Mouse (Mus musculus): ENCODE results near the gene Ttbk1. TPM values are rescaled to one million over a fixed set of nuclear protein-coding genes. Genes with fewer than 3 reads are reported as not detected.

Gene Ttbk1
- polyA plus RNA-seq, 1 experiment from 2014 or later = 0.18 TPM

- no peak overlapping the region for H3K9ac ChIP-seq
- 87% methylated on average over 5 of the region's 5 CpGs for WGBS
- H3K9me3 ChIP-seq = no peaks in the 10 kb centered on the region
- H3K4me3 ChIP-seq = no peak overlapping the region
- H3K4me2 ChIP-seq (replicated peaks) = no peak overlapping the region
- peaks cover 60% of the 10 kb centered on the region for H3K27me3 ChIP-seq
- H3K27ac ChIP-seq = no peak overlapping the region
- H3K4me1 ChIP-seq = peaks cover 13% of the 10 kb centered on the region
- H3K36me3 ChIP-seq = no peaks in the 10 kb centered on the region
- ATAC-seq (ENCODE audit: low FRiP score, low read depth) = no peak
Observed at GRCm38 (mm10) chr17:46462226-46462625, 25.2 kb downstream of the Ttbk1 start.

DNA sequence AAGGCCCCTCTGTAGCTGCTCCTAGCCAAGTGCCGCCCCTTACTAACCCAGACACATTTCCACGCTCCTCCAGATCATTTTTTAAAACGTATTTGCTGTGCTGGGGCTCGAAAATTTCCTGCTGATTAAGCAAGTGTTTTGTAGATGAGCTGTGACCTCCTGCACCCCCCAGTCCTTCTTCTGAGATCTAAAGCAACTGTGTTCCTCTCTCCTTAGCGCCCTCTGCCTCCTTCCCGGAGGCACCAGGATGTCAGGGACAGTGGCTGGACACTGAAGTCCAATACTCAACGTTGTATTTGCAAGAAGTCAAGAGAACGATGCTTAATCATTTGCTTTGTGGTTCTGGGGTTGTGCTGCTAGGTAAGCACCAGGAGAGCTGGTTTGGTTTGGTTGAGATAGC is 26.1 kb downstream of the Ttbk1 start:
- peak overlapping the region; percentile 37 for H3K4me3 ChIP-seq
- peak overlapping the region; percentile 64 for H3K4me2 ChIP-seq (replicated peaks)
- no peaks in the 10 kb centered on the region for H3K9me3 ChIP-seq
- peak overlapping the region; percentile 65; the same call in 1 of the 2 replicates for H3K9ac ChIP-seq
- no peak overlapping the region for H3K27ac ChIP-seq
- ATAC-seq (ENCODE audit: low FRiP score, low read depth) = no peak
- no peaks in the 10 kb centered on the region for H3K36me3 ChIP-seq
- peaks cover 69% of the 10 kb centered on the region for H3K27me3 ChIP-seq
- peaks cover 13% of the 10 kb centered on the region for H3K4me1 ChIP-seq
- WGBS = 14% methylated on average over 8 of the region's 8 CpGs

DNA sequence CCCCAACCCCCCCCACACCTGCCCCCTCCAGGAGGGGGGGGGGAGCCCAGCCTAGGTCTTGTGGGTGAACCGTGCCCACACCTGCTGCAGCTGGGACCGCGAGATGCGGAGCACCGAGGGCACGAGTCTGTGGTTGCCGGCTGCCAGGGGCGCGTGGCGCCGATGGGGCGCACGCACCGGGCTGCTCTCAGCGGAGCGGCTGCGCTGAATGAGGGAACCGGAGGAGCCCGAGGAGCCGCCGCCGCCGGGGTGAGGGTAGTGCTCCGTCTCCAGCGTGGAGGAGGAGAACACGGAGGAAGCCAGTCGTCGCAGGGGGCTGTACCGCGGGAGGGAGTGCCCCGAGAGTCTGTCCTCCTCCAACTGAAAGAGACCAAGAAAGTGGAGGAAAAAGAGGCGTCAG is 26.8 kb downstream of the Ttbk1 start:
- Histone ChIP-seq H3K9ac (peak overlapping the region; percentile 65), H3K9me3 (no peaks in the 10 kb centered on the region), H3K4me1 (peaks cover 16% of the 10 kb centered on the region), H3K4me2 (replicated peaks) (peak overlapping the region; percentile 64), H3K27me3 (peaks cover 75% of the 10 kb centered on the region), H3K27ac (no peak overlapping the region), H3K4me3 (peak overlapping the region; percentile 37), H3K36me3 (no peaks in the 10 kb centered on the region)
- ATAC-seq (ENCODE audit: low FRiP score, low read depth) = 0 out of 2 replicates have a peak, but pooled peaks have one; percentile 48
- 0% methylated on average over 23 of the region's 32 CpGs for WGBS

DNA sequence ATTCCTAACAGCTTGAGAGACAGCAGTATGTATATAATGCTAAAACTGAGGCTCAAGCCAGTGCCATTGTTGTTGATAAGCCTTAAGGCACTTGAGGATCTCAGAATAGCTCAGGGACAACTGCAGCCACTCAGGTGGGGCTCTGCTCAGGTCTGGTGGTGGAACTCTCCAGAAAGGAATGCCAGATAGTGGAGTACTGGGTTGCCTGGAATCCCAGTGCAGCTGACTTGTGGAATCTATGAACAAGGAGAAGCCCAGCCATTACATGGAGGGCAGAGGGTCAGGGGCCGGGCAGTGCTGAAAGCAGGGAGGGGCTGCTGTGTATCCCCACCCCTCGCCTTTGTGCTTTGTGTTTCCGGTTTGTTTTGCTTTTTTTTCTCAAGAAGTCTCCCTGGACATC is 29.0 kb downstream of the Ttbk1 start:
- H3K4me3 ChIP-seq = no peak overlapping the region
- no peak for ATAC-seq (ENCODE audit: low FRiP score, low read depth)
- peaks cover 38% of the 10 kb centered on the region for H3K4me1 ChIP-seq
- H3K36me3 ChIP-seq = no peaks in the 10 kb centered on the region
- no peak overlapping the region for H3K9ac ChIP-seq
- no peak overlapping the region for H3K27ac ChIP-seq
- H3K27me3 ChIP-seq = peaks cover 96% of the 10 kb centered on the region
- WGBS = 51% methylated on average over 3 of the region's 3 CpGs
- H3K9me3 ChIP-seq = no peaks in the 10 kb centered on the region
- no peak overlapping the region for H3K4me2 ChIP-seq (replicated peaks)

- no peak for ATAC-seq (ENCODE audit: low FRiP score, low read depth)
- H3K27me3 ChIP-seq = peaks cover 96% of the 10 kb centered on the region
- H3K4me3 ChIP-seq = no peak overlapping the region
- no peaks in the 10 kb centered on the region for H3K36me3 ChIP-seq
- H3K4me2 ChIP-seq (replicated peaks) = no peak overlapping the region
- H3K9me3 ChIP-seq = no peaks in the 10 kb centered on the region
- WGBS = 13% methylated on average over 10 of the region's 10 CpGs
- no peak overlapping the region for H3K9ac ChIP-seq
- H3K4me1 ChIP-seq = peaks cover 42% of the 10 kb centered on the region
- H3K27ac ChIP-seq = no peak overlapping the region
Observed at GRCm38 (mm10) chr17:46457791-46458190, 29.7 kb downstream of the Ttbk1 start.

- Histone ChIP-seq H3K9ac (peak overlapping the region; percentile 55), H3K36me3 (no peaks in the 10 kb centered on the region), H3K4me1 (peaks cover 29% of the 10 kb centered on the region), H3K9me3 (no peaks in the 10 kb centered on the region), H3K4me3 (peak overlapping the region; percentile 47), H3K27ac (no peak overlapping the region), H3K27me3 (peaks cover 90% of the 10 kb centered on the region), H3K4me2 (replicated peaks) (peak overlapping the region; percentile 90)
- ATAC-seq (ENCODE audit: low FRiP score, low read depth) = peak; percentile 59
- WGBS = under 1% methylated on average over 33 of the region's 33 CpGs
Observed at GRCm38 (mm10) chr17:46455110-46455691, 32.3 kb downstream of the Ttbk1 start.

DNA sequence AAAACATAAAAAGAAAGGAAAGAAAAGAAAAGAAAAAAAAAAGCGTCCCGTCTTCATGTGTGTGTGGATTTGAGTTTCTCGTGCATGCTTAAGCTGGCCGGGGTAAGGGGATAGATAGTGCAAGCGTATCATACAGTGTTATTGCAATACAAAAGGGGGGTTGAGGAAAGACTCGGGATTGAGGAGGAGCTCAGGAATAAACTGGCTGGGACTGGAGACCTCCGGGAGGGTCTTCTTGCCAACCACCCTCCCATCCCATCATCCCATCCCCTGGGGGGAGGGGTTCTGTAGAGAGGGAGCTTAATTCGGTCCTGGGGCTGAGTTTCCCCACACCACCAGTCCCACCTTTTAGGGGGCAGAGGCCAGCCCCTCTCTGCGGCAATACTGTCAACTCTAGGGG is 32.9 kb downstream of the Ttbk1 start:
- no peak for ATAC-seq (ENCODE audit: low FRiP score, low read depth)
- peak overlapping the region; percentile 47 for H3K4me3 ChIP-seq
- H3K9me3 ChIP-seq = no peaks in the 10 kb centered on the region
- H3K9ac ChIP-seq = peak overlapping the region; percentile 55
- H3K4me1 ChIP-seq = peaks cover 29% of the 10 kb centered on the region
- 1% methylated on average over 9 of the region's 9 CpGs for WGBS
- peaks cover 84% of the 10 kb centered on the region for H3K27me3 ChIP-seq
- H3K27ac ChIP-seq = no peak overlapping the region
- H3K4me2 ChIP-seq (replicated peaks) = peak overlapping the region; percentile 90
- H3K36me3 ChIP-seq = no peaks in the 10 kb centered on the region

GRCm38 (mm10) chr17:46453970-46454411 is 33.5 kb downstream of the Ttbk1 start:
- 2% methylated on average over 26 of the region's 26 CpGs for whole genome bisulfite sequencing
- ATAC-seq (ENCODE audit: low FRiP score, low read depth) = 0 out of 2 replicates have a peak, but pooled peaks have one; percentile 32
- H3K27me3 ChIP-seq = peaks cover 80% of the 10 kb centered on the region
- H3K4me3 ChIP-seq = peak overlapping the region; percentile 47
- no peak overlapping the region for H3K27ac ChIP-seq
- H3K4me2 ChIP-seq (replicated peaks) = peak overlapping the region; percentile 90
- peaks cover 29% of the 10 kb centered on the region for H3K4me1 ChIP-seq
- no peaks in the 10 kb centered on the region for H3K9me3 ChIP-seq
- H3K9ac ChIP-seq = peak overlapping the region; percentile 55
- no peaks in the 10 kb centered on the region for H3K36me3 ChIP-seq

- no peaks in the 10 kb centered on the region for H3K36me3 ChIP-seq
- ATAC-seq (ENCODE audit: low FRiP score, low read depth) = no peak
- no peak overlapping the region for H3K9ac ChIP-seq
- no peak overlapping the region for H3K27ac ChIP-seq
- peaks cover 29% of the 10 kb centered on the region for H3K4me1 ChIP-seq
- peak overlapping the region; percentile 90 for H3K4me2 ChIP-seq (replicated peaks)
- peak overlapping the region; percentile 47 for H3K4me3 ChIP-seq
- peaks cover 80% of the 10 kb centered on the region for H3K27me3 ChIP-seq
- no peaks in the 10 kb centered on the region for H3K9me3 ChIP-seq
- 4% methylated on average over 13 of the region's 13 CpGs for WGBS
Observed at GRCm38 (mm10) chr17:46453302-46453948, 34.0 kb downstream of the Ttbk1 start.

DNA sequence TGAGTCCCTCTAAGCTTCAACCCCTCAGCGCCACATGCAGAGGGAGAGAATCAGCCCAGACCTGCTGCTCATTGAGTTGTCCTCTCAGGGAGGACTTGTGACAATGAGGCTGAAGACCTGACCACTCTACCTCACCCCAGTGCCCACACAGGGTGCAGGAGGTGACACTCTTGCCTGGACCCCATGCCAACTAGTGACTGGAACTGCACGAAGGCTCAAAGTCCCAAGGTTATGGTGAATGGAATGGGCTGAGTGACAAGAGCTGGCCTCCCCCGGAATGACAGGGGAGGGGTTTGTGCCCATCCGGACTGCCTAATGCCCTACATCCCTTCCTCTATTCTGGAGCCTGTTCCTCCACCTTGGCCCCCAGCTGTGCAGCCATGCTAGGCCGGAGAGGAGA is 34.8 kb downstream of the Ttbk1 start:
- no peak overlapping the region for H3K4me2 ChIP-seq (replicated peaks)
- ATAC-seq (ENCODE audit: low FRiP score, low read depth) = no peak
- H3K4me3 ChIP-seq = no peak overlapping the region
- H3K27me3 ChIP-seq = peaks cover 80% of the 10 kb centered on the region
- H3K9me3 ChIP-seq = no peaks in the 10 kb centered on the region
- H3K9ac ChIP-seq = no peak overlapping the region
- peaks cover 29% of the 10 kb centered on the region for H3K4me1 ChIP-seq
- WGBS = 24% methylated on average over 5 of the region's 5 CpGs
- no peak overlapping the region for H3K27ac ChIP-seq
- H3K36me3 ChIP-seq = no peaks in the 10 kb centered on the region

GRCm38 (mm10) chr17:46446264-46446663 is 41.2 kb downstream of the Ttbk1 start:
- 95% methylated on average over 16 of the region's 16 CpGs for WGBS
- Histone ChIP-seq H3K9me3 (no peaks in the 10 kb centered on the region), H3K4me3 (no peak overlapping the region), H3K36me3 (no peaks in the 10 kb centered on the region), H3K27ac (no peak overlapping the region), H3K4me1 (peaks cover 14% of the 10 kb centered on the region), H3K9ac (no peak overlapping the region), H3K4me2 (replicated peaks) (no peak overlapping the region), H3K27me3 (peaks cover 86% of the 10 kb centered on the region)
- no peak for ATAC-seq (ENCODE audit: low FRiP score, low read depth)

- Histone ChIP-seq H3K4me3 (peak overlapping the region; percentile 42), H3K27me3 (peaks cover 85% of the 10 kb centered on the region), H3K4me2 (replicated peaks) (peak overlapping the region; percentile 70), H3K9me3 (no peaks in the 10 kb centered on the region), H3K4me1 (peaks cover 14% of the 10 kb centered on the region), H3K36me3 (no peaks in the 10 kb centered on the region), H3K9ac (peak overlapping the region; percentile 59), H3K27ac (no peak overlapping the region)
- under 1% methylated on average over 50 of the region's 50 CpGs for WGBS
- peak; percentile 33; the same call in 1 of the 2 replicates for ATAC-seq (ENCODE audit: low FRiP score, low read depth)
Observed at GRCm38 (mm10) chr17:46444839-46445579, 42.5 kb downstream of the Ttbk1 start.

All from limb, embryonic 13.5 days (tissue).